Mouse (Mus musculus) forebrain, embryonic 10.5 days (tissue): ENCODE data around the gene Pigt. TPM values are rescaled to one million over a fixed set of nuclear protein-coding genes. Genes with fewer than 3 reads are reported as not detected.

Experiments
- DNase-seq: peaks from one replicate; pipeline ENCODE4 v3.0.0-alpha.2; 2017; ENCODE audit warnings: low spot score; ENCODE audit errors: extremely low spot score
- H3K27ac ChIP-seq: fragments of 300-500 bp; sonication (generic); 2 replicates; pipeline ENCODE4 v1.5.1; 2016; ENCODE audit warnings: mild to moderate bottlenecking
- H3K27me3 ChIP-seq: fragments of 300-500 bp; sonication (generic); 2 replicates; pipeline ENCODE4 v1.6.1; 2016; ENCODE audit warnings: mild to moderate bottlenecking; ENCODE audit not compliant: poor library complexity, severe bottlenecking
- H3K36me3 ChIP-seq: fragments of 300-500 bp; sonication (generic); replicated peaks from 2 replicates; pipeline ENCODE4 v1.6.1; 2016; ENCODE audit warnings: mild to moderate bottlenecking, moderate library complexity
- H3K4me1 ChIP-seq: fragments of 300-500 bp; sonication (generic); 2 replicates; pipeline ENCODE4 v1.6.1; 2016
- H3K4me3 ChIP-seq: fragments of 300-500 bp; sonication (generic); 2 replicates; pipeline ENCODE4 v1.5.1; 2016; ENCODE audit warnings: mild to moderate bottlenecking, moderate library complexity
- H3K9me3 ChIP-seq: fragments of 300-500 bp; sonication (generic); 2 replicates; pipeline ENCODE4 v1.6.1; 2016; ENCODE audit warnings: mild to moderate bottlenecking, moderate library complexity
- WGBS: fragments of 180-500 bp; shearing (Covaris S2); methylation state at CpG from one replicate; pipeline ENCODE4 v1.1.7; 2016; 5-methylcytosine and 5-hydroxymethylcytosine counted together
- polyA plus RNA-seq: library from polyadenylated mRNA; unstranded; fragments of >200 nt; fragmentation: Nextera tagmentation; extraction: Ambion mirVana; gene quantifications from 2 replicates; pipeline ENCODE4 v1.2.1, GENCODE M21; 2016

Pigt gene
- polyA plus RNA-seq, 1 experiment from 2014 or later = 42.0 TPM

DNA sequence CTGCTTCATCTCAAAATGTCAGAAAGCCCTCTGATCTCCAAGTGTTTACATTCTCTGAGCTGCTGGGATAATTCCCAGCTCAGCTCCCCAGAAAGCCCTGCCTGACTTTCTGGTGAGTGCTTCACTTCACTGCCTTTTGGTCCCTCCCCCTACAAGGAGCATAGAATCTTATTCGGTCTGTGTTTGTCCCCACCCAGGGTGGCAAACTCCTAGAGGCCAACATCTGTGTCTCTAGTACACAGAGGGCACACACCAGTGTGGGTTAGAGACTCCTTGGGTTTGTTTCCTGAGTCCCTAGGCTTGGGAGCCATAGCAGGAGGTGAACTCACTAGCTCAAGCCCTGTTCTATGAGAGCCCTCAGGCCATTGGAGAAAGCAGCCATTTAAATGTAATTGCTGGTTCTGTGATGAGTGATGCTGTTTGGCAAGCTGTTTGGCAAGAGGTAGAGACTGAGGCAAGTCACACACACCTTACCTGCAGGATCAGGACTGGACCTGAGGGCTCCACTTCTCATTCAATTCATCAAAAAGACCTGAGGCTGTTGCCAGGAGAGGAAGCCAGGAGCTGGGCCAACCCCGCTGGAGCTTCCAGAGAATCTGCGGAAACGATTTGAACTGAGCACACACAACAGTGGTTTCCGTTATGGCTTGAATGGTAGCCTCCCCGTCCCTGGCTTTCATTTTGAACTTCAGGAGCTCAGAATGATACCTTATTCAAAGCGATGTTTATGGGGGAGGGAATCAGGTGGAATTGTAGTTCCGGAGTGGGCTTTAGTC, 43.5 kb downstream of the Pigt start:
- Histone ChIP-seq H3K27me3 (no peaks in the 10 kb centered on the region), H3K27ac (no peak overlapping the region), H3K9me3 (no peaks in the 10 kb centered on the region; the same call in 1 of the 2 replicates), H3K36me3 (no peaks in the 10 kb centered on the region), H3K4me3 (no peak overlapping the region), H3K4me1 (peaks cover 12% of the 10 kb centered on the region; the same call in 1 of the 2 replicates)
- 41% methylated on average over 8 of the region's 8 CpGs for WGBS
- DNase-seq = no peak

DNA sequence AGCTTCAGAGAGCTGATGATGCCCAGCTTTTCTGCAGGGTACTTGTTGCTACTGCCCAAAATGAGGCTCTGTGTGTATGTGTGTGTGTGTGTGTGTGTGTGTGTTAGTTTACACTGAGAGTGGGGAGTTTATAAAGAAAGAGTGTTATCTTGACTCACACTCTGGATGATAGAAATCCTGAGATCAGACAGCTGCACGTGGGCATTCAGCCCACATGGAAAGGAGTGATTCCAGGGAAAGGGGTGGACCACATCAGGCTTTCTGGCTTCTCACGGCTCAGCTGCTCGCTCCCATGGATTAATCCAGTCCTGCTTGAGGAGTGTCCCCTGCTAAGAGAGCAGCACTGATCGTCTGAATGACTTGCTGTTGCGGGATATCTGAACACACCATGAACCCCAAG, 44.8 kb downstream of the Pigt start:
- 73% methylated on average over 5 of the region's 5 CpGs for WGBS

DNA sequence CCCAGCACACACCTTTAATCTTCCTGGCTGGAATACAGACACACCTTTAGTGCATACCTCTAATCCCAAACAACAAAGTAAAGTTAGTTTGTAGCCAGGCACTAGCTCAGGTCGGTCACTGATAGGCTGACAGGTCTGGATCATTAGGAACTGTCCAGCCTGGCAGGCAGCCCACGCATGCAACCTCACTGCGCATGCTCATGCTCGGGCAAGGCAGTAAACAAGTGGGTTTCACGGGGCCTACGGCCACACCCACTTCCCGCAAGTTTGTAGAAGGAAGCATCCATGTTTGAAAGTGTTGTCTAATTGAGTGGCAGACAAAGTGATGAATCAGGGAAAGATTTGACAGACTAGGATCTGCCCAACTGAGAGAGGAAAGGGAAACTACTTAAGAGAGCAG, 45.3 kb downstream of the Pigt start:
- Histone ChIP-seq H3K9me3 (no peaks in the 10 kb centered on the region; the same call in 1 of the 2 replicates), H3K27me3 (no peaks in the 10 kb centered on the region), H3K36me3 (no peaks in the 10 kb centered on the region), H3K4me1 (peaks cover 12% of the 10 kb centered on the region; the same call in 1 of the 2 replicates), H3K27ac (no peak overlapping the region), H3K4me3 (no peak overlapping the region)
- 91% methylated on average over 7 of the region's 7 CpGs for WGBS
- no peak for DNase-seq

More for the DNA sequence above, 44.8 kb downstream of the Pigt start:
- no peak for DNase-seq
- Histone ChIP-seq H3K27ac (no peak overlapping the region), H3K36me3 (no peaks in the 10 kb centered on the region), H3K9me3 (no peaks in the 10 kb centered on the region; the same call in 1 of the 2 replicates), H3K4me3 (no peak overlapping the region), H3K27me3 (no peaks in the 10 kb centered on the region), H3K4me1 (peaks cover 12% of the 10 kb centered on the region; the same call in 1 of the 2 replicates)

DNA sequence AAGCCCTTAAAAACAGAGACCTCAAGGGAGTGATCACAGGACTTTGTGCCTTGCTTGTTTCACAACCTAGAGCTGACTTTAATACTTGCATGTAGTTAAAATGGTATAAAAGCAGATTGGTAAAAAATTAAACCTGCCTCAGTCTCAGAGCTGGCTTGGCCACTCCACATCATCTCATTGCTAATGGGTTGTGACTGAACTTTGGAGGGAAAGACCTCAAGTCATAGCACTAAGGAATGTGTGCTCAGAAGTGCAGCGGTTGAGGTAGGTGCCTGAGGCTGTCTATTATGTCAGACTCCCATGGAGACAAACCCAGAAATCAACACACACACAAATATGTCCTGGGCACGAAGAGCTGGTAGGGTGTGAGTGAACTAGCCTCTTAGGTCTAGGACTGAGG, 46.4 kb downstream of the Pigt start:
- Histone ChIP-seq H3K9me3 (no peaks in the 10 kb centered on the region; the same call in 1 of the 2 replicates), H3K4me3 (no peak overlapping the region)
- 71% methylated on average over 2 of the region's 2 CpGs for WGBS

DNA sequence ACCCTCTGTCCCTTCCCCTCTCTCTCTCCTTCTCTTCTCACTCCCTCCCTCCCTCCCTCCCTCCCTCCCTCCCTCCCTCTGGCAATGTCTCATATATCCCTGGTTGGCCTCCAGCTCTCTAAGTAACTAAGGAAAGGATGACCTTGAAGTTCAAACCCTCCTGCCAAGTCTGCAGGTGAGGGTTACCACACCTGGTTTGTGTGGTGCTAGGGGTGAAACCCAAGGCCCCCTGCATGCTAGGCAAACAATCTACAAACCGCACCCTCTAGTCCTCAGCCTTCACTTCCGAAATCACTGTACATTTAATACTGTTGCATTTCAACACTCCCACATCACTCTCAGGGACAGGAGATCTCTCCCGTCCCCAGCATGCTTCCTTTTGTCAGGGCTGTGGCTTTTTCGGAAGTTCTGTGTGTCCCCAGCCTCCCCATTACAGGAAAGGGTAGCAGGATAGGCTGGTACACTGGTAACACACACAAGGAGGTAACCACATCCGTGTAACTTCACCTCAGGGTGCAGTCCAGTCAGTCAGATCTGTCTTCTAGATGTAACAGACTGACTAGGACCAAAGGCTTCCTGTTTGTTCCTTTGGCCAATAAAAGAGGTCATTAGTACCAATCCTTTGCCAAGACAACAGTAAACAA, 47.3 kb downstream of the Pigt start:
- WGBS = 58% methylated on average over 5 of the region's 5 CpGs
- Histone ChIP-seq H3K4me3 (no peak overlapping the region), H3K4me1 (peaks cover 15% of the 10 kb centered on the region), H3K36me3 (no peaks in the 10 kb centered on the region), H3K27me3 (no peaks in the 10 kb centered on the region), H3K27ac (no peak overlapping the region), H3K9me3 (no peaks in the 10 kb centered on the region; the same call in 1 of the 2 replicates)
- DNase-seq = no peak

More for the DNA sequence above, 46.4 kb downstream of the Pigt start:
- Histone ChIP-seq H3K27ac (no peak overlapping the region), H3K36me3 (no peaks in the 10 kb centered on the region), H3K4me1 (peaks cover 12% of the 10 kb centered on the region; the same call in 1 of the 2 replicates), H3K27me3 (no peaks in the 10 kb centered on the region)
- DNase-seq = no peak

DNA sequence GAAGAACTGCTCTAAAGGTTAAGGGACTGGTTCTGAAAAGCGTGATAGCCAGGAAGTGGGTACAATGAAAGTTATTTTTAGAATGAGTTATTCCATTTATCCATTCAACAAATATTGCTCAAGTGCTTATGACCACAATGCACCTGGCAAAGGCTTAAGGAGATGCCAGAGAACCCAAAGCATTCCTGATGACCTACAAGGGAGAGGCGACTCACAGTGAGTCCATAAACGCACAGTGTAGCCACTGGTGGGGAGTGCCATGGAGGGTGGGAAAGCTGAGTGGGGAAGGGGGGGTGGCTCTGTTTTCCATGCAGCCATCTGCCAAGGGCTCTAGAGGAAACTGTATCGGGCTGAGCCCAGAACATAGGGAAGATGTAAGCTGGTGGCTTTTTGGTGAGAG, 52.0 kb downstream of the Pigt start:
- H3K9me3 ChIP-seq = no peaks in the 10 kb centered on the region
- DNase-seq = no peak
- no peaks in the 10 kb centered on the region for H3K36me3 ChIP-seq
- peaks cover 20% of the 10 kb centered on the region for H3K4me1 ChIP-seq
- 58% methylated on average over 4 of the region's 4 CpGs for WGBS
- H3K27me3 ChIP-seq = no peaks in the 10 kb centered on the region
- no peak overlapping the region for H3K27ac ChIP-seq
- H3K4me3 ChIP-seq = no peak overlapping the region

DNA sequence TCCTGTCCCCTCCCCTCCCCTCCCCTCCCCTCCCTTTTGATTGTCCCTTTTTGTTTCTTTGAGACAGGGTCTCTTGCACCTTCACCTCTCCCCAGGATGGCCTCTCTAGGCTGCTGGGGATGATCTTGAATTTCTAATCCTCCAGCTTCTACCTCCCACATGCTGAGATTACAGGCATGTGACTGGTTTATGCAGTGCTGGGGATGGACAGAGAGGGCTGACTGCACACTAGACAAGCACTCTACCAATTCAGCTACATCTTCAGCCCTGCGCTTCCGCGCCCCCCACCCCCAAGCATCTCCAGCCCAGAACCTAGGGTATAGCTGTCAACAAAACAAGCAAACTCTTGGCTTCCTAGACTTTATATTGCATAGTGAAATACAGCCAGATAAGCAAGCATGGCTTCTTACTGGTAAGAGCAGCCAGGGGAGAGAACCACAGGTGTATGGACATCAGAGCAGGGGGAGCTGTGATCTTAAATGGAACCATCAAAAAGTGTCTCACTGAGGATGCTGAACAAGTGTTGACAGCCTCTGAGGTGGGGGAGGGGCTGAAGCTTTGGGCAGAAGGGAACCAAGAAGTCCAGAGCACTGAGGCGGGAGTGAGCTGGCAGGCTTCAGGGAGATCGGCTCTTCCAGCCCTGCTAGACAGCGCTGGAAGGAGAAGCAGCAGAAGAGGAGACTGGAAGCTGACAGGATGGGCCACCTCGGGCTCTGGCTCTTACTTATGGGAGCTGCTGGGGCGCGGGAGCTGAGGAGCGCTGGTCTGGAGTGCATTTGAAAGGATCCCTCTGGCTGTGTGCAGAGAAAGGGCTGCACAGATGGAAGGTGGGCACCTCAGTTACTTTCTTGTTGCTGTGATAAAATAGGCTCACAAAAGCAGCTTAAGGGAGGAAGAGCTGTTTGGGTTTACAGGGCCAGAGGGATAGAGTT, 52.9 kb downstream of the Pigt start:
- no peak for DNase-seq
- no peaks in the 10 kb centered on the region for H3K36me3 ChIP-seq
- peak overlapping the region; percentile 11 for H3K27ac ChIP-seq

DNA sequence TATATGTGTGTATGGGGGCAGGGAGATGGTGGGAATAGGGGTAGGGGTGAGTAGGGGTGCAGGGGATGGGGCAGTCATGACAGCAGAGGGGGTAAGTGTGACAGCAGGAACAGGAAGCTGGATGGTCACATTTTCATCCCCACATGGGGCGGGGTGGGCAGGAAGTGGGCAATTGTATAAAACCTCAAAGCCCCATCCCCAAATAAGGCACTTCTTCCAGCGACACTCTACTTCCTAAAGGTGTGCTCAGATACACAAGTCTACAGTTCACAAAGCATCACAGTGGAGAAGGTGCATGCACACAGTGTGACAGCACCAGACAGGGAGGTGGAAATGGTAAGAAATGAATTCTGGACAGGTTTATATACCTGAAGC, 53.6 kb downstream of the Pigt start:
- 75% methylated on average over 2 of the region's 2 CpGs for WGBS
- no peaks in the 10 kb centered on the region for H3K36me3 ChIP-seq
- DNase-seq = no peak

More for the DNA sequence above, 52.9 kb downstream of the Pigt start:
- 18% methylated on average over 10 of the region's 10 CpGs for WGBS
- Histone ChIP-seq H3K4me3 (no peak overlapping the region; the same call in 1 of the 2 replicates), H3K27me3 (no peaks in the 10 kb centered on the region), H3K4me1 (peaks cover 16% of the 10 kb centered on the region), H3K9me3 (no peaks in the 10 kb centered on the region)

DNA sequence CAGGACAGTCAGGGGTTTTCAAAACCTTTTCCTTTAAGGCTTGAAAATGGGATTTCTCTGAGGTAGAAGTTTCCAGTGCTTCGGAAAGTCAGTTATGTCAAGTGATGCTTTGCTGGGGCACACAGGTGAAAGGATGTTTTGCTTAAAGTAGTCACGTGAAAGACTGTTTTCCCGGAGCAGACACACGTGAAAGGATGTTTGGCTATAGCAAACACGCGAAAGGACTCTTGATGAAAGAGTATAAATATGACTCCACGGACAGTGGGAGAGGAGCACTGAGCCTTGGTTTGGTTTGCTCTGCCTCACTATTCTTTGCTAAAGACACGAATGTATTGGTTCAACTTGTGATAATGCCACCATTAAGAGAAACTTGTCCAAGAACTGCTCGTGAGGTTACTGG, 54.2 kb downstream of the Pigt start:
- Histone ChIP-seq H3K36me3 (no peaks in the 10 kb centered on the region), H3K4me3 (no peak overlapping the region), H3K27ac (no peak overlapping the region), H3K4me1 (peaks cover 16% of the 10 kb centered on the region), H3K9me3 (no peaks in the 10 kb centered on the region), H3K27me3 (no peaks in the 10 kb centered on the region)
- 88% methylated on average over 9 of the region's 9 CpGs for WGBS
- no peak for DNase-seq

More for the DNA sequence above, 53.6 kb downstream of the Pigt start:
- H3K4me3 ChIP-seq = no peak overlapping the region
- H3K9me3 ChIP-seq = no peaks in the 10 kb centered on the region
- peaks cover 16% of the 10 kb centered on the region for H3K4me1 ChIP-seq
- no peaks in the 10 kb centered on the region for H3K27me3 ChIP-seq
- peak overlapping the region; percentile 11; the same call in 1 of the 2 replicates for H3K27ac ChIP-seq

Other genes with a start within 250 kb of the Pigt start
- gene Svs3b, start 240.9 kb upstream of the Pigt start, polyA plus RNA-seq = not detected in 2 replicates
- not detected in 2 replicates for gene Svs4, start 219.1 kb upstream of the Pigt start, polyA plus RNA-seq
- gene Svs3a, start 208.3 kb upstream of the Pigt start, polyA plus RNA-seq = not detected in 2 replicates
- gene Svs6, start 180.8 kb upstream of the Pigt start, polyA plus RNA-seq = not detected in 2 replicates
- not detected in 2 replicates for gene Svs5, start 164.8 kb upstream of the Pigt start, polyA plus RNA-seq
- gene Slpi, start 108.4 kb upstream of the Pigt start, polyA plus RNA-seq = 0.22 and 0.36 TPM in 2 replicates
- gene Rbpjl, start 94.4 kb upstream of the Pigt start, polyA plus RNA-seq = not detected in 2 replicates
- gene Matn4, start 92.4 kb upstream of the Pigt start, polyA plus RNA-seq = not detected in 2 replicates
- gene Sdc4, start 53.6 kb upstream of the Pigt start, polyA plus RNA-seq = 19.6 and 22.7 TPM in 2 replicates
- gene Sys1, start 40.6 kb upstream of the Pigt start, polyA plus RNA-seq = 57.9 and 59.5 TPM in 2 replicates
- gene Gm20458, start 36.6 kb upstream of the Pigt start, polyA plus RNA-seq = 2.0 and 3.0 TPM in 2 replicates
- not detected in 2 replicates for gene Trp53tg5, start 23.8 kb upstream of the Pigt start, polyA plus RNA-seq
- gene Dbndd2, start 11.4 kb upstream of the Pigt start, polyA plus RNA-seq = 3.1 and 4.8 TPM in 2 replicates
- gene Wfdc2, start 64.9 kb downstream of the Pigt start, polyA plus RNA-seq = 57.8 and 71.3 TPM in 2 replicates
- not detected in 2 replicates for gene Spint3, start 75.9 kb downstream of the Pigt start, polyA plus RNA-seq
- not detected in 2 replicates for gene Wfdc6a, start 87.9 kb downstream of the Pigt start, polyA plus RNA-seq
- gene Eppin, start 96.1 kb downstream of the Pigt start, polyA plus RNA-seq = not detected in 2 replicates
- gene Wfdc6b, start 116.0 kb downstream of the Pigt start, polyA plus RNA-seq = not detected in 2 replicates
- gene Wfdc8, start 116.1 kb downstream of the Pigt start, polyA plus RNA-seq = not detected in 2 replicates
- gene Wfdc16, start 141.3 kb downstream of the Pigt start, polyA plus RNA-seq = not detected in 2 replicates
- not detected in 2 replicates for gene Wfdc10, start 158.5 kb downstream of the Pigt start, polyA plus RNA-seq
- not detected in 2 replicates for gene Wfdc9, start 159.1 kb downstream of the Pigt start, polyA plus RNA-seq
- gene Wfdc11, start 176.6 kb downstream of the Pigt start, polyA plus RNA-seq = not detected in 2 replicates
- not detected in 2 replicates for gene Wfdc13, start 187.6 kb downstream of the Pigt start, polyA plus RNA-seq
- not detected in 2 replicates for gene Spint4, start 201.0 kb downstream of the Pigt start, polyA plus RNA-seq
- gene Spint5, start 217.8 kb downstream of the Pigt start, polyA plus RNA-seq = not detected in 2 replicates
- gene Wfdc3, start 248.4 kb downstream of the Pigt start, polyA plus RNA-seq = 0.61 and 1.0 TPM in 2 replicates
- gene Dnttip1, start 248.5 kb downstream of the Pigt start, polyA plus RNA-seq = 80.6 and 81.1 TPM in 2 replicates